Mouse (Mus musculus): ENCODE measurements around the gene Srf.

GRCm38 (mm10) chr17:46597956-46598355 is 42.0 kb upstream of the Srf start:
- TF ChIP-seq CTCF (conservative IDR thresholded peaks at IDR 0.05; ENCODE audit: low read length), result no peak
- TF ChIP-seq NANOG (IDR thresholded peaks at IDR 0.05; ENCODE audit: borderline replicate concordance, low read length), result no peak
- TF ChIP-seq POU5F1 (IDR thresholded peaks at IDR 0.05; ENCODE audit: borderline replicate concordance, low read length), result no peak

All from E14TG2a.4 (cell line).